Mouse (Mus musculus): ENCODE data around the gene Shroom3.
A peak's percentile ranks its signal among the peaks of the same experiment; 100 is the strongest.
"Not testable (repeated sequence)": the region's sequence is repeated elsewhere in the genome, so short reads cannot be mapped to it uniquely, and the experiment has no call there.

Shroom3 gene

DNA sequence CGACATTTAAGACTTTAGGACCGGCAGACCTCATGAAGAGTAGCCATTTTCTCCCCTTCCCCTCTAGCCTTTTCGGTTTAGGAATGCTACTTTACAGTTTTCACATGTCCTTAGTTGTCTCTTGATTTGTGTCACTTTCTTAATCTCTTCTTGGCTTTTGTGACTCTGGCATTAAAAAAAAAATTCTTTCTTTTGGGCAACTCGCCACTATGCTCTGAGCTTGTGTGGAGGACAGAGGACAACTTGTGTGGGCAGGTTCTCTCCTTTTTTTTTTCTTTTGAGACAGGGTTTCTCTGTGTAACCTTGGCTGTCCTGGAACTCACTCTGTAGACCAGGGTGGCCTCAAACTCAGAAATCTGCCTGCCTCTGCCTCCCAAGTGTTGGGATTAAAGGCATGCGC is 239.7 kb downstream of the Shroom3 start:
- DNase-seq (ENCODE audit: extremely low spot score, low read depth, low spot score): not testable (repeated sequence)

DNA sequence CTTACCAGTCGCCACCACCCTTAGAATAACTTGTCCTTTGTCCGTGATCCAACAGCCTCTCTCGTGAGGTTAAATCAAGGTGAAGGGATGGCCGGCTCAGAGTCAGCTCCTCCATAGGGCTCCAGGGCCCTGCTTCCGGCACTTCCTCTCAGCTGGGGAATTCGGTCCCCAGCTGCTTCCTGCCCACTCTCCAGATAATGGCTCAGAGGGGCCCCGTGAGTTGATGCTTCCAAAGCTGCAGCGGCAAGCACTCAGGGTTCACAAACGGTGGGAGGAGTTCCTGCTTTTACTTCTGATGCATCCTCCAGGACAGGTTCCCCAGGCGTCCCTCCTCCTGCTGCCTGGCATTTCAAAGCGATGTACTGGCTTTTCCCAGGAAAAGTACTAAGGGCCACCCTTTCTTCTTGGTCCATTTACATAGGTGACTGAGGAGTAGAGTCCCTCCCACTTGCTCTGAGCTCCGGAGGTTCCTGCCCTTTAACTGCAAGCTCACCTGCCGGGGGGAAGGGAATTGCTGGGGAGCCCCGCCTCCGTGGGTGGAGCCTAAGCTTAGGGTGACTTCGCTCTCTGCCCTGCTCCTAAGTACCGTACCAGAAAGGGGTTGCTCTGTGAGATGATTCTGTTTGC is 241.7 kb downstream of the Shroom3 start:
- no peak for DNase-seq (ENCODE audit: extremely low spot score, low read depth, low spot score)

DNA sequence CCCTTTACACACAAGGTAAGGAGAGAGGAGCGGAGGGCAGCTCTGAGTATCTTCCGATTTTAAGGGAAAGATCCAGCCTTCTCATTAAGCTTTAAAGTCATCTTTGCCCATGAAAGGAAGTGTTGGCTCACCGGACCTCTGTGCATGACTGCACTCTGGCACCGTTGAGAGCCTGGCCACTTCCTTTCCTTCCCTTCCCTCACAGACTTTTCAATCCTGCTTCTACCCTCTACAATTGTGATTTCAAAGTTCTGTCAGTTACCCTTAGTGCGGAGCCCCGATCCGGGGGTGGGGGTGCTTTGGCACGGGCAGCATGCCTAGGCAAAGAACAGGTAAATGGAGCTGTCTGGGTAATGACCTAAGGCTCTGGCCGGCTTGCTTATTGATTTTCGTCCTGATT is 244.4 kb downstream of the Shroom3 start:
- DNase-seq (ENCODE audit: extremely low spot score, low read depth, low spot score): no peak

DNA sequence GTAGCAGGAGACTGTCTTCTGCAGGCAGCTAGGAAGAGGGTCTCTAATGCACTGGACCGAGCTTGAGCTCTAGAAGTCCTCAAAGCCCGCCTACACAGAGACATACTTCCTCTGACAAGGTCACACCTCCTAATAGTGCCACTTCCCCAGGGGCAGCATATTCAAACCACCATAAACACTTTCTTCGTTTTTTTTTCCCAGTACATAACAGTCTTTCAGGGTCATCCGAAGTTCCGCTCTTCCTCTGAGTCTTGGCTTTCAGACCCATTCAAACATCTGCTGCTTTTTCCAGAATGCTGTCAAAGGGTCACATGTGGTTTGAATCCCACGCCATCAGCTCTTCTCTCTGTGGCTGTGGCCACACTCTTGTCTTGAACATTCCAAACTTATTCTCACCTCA is 247.3 kb downstream of the Shroom3 start:
- no peak for DNase-seq (ENCODE audit: extremely low spot score, low read depth, low spot score)

DNA sequence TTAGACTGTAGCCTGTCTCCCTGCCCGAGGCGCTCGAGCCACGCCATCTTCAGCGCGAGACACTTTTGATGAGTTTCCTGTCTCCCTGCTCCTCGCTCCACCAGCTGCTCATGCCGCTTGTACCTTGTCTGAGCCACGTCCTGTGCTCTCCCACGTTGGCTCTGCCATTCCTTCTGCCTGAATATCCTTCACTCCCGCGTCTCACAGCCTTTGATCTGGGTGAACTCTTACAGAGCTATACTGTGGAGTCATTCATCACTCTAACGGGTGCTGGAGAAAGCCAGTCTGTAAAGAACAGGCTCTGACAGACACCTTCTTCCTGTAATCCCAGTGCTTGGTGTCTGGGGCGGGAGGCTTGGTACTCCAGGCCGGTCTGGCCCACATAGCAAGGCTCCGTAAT is 248.1 kb downstream of the Shroom3 start:
- DNase-seq (ENCODE audit: extremely low spot score, low read depth, low spot score): no peak

DNA sequence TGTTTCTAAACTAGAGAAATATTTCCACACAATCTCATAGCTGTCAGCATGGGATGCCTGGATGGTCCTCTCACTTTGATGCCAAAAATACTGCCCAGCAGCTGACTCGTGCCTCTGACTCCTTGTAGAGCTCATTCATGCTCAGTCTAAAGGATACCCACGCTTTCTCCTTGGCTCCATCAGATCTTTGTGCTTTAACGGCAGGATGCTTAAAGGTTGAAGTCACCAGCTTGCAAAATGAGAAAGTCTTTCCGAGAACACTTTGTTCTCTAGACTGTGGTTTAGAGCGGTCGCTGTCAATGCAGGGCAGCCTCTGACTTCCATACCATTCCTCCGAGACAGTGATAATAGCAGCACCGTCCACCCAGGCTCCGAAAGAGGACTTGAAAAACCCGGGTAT is 249.8 kb downstream of the Shroom3 start:
- DNase-seq (ENCODE audit: extremely low spot score, low read depth, low spot score): no peak

DNA sequence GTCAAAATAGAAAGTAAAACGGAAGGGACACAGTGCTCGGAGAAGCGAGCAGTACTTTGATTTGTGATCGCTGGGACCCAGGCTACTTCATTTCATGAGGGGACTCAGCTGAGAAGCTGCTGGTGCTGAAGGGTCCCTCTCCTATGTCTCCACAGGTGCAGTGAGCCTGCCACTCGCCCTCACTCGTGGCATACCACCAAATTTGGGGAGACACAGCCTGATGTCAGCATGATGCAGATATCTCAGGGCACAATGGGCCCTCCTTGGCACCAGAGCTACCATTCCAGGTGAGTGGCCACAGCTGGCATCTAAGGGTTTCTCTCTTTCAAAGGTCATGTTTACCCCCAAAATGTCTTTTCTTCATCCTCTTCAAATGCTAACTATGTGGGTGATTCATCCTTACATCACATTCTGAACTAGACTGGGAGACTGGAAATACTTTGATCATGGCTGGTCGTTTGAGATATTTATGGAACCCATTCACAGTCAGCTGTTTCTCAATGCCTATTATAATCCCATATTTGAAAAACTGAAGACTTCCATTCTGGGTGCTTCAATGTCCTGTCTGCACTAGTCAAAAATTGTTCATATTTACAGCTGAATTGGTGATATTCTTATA is 250.5 kb downstream of the Shroom3 start:
- DNase-seq (ENCODE audit: extremely low spot score, low read depth, low spot score): no peak

DNA sequence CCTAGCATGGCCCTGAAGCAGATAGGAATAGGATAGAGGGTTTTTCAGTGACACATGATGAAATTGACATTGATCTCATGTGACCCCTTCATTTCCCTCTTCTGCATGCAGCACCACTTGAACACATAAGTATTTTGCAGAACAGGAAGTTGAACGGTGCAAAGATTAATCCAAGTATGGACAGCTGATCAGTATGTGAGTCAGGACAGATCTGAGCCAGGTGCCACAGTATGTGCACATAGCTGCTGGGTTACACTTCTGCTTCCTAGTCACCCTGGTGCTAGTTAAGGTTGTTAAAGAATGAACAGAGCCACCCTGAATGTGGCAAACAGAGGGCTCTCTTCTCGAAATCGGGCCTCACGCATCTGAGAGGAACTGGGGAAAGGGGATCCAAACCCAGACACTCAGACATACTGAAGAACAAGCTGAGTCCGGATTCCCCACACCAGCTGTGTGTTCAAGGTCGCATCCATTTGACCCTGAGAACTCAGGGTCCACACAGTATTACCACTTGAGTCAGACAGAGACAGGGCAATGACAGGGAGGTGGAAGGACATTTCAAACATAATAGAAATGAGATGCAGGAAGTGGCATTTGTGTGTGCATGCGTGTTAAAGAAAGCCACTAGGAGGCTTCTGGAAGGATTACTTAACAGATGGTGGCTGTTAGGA is 251.2 kb downstream of the Shroom3 start:
- DNase-seq (ENCODE audit: extremely low spot score, low read depth, low spot score): no peak

DNA sequence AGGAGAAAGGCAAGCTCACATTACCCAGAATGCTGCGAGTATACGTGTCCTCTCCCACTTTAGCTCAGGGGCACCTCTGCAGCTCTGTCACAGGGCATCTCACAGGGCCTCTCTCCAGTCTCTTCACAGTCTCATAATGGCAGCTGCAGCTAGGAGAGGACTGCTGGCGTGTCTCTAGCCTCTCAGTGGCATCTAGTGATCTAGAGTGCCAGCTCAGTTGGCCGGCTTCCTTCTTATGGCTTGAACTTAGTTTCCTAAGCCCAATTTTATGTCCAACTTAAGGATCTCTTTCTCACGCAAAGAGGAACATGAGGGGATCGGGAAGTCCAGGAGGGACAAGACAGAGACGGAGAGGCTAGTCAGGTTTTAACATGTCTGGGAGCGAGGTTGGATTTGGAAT is 252.6 kb downstream of the Shroom3 start:
- DNase-seq (ENCODE audit: extremely low spot score, low read depth, low spot score): no peak

DNA sequence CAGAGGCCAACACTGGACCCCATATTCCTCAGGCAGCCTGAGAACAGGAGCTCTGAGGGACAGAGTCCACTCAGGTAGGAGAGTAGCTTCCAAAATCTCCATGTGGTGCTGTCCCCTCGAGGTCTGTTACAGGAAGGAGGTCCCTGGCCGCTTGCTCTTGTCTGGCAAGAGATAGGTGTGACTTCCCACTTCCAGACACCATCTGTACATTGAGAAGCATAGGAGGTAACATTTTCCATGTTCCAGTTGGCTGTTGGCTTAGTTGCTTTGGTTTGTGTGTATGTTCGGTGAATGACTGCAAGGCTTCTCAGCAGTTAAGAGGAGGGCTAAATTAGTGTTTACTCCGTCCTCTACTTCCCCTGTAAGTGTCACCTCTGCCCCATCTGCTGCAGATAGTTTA is 254.5 kb downstream of the Shroom3 start:
- no peak for DNase-seq (ENCODE audit: extremely low spot score, low read depth, low spot score)

DNA sequence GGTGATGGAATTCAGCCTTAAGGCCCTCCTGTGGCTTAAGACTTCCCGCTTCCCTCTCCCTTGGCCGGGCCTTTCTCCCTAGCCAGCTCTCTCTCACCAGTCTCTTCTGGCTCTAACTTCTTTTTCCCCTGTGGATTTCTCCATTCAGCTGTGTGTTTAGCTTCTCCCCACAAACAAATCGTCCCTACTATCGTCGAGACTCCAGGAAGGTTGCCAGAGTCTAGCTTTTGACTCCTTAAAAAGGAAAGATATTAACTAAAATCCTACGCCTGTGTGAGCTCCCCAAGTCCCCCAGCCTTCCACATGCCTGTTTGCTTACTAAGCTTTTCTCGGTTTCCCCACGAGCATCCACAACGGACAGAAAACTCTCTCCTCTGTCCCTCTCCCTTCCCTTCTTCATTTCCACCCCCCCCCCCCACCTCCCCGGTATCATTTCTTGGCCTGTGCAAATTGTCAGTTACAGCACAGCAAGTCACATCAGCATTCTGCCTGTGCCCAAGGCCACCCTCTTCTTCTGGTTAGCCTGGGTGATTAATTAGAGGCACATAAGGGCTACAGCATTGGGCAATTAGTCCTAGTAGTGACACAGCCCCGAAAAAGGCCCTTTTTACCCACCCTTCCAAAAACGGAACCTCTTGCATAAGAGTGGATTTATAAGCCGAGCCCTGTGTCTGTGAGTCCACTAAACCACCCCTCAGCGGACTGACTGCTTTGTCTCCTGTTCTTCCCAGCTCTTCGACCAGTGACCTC is 256.2 kb downstream of the Shroom3 start:
- no peak for DNase-seq (ENCODE audit: extremely low spot score, low read depth, low spot score)

DNA sequence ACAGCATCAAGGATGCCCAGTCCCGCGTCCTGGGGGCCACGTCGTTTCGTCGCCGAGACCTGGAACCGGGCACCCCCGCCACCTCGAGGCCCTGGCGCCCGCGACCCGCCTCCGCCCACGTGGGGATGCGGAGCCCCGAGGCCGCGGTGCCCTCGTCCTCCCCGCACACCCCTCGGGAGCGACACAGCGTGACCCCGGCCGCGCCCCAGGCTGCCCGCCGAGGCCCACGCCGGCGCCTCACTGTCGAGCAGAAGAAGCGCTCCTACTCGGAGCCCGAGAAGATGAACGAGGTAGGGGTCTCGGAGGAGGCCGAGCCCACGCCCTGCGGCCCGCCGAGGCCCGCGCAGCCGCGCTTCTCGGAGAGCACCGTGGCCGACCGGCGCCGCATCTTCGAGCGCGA is 258.9 kb downstream of the Shroom3 start:
- DNase-seq (ENCODE audit: extremely low spot score, low read depth, low spot score): no peak

DNA sequence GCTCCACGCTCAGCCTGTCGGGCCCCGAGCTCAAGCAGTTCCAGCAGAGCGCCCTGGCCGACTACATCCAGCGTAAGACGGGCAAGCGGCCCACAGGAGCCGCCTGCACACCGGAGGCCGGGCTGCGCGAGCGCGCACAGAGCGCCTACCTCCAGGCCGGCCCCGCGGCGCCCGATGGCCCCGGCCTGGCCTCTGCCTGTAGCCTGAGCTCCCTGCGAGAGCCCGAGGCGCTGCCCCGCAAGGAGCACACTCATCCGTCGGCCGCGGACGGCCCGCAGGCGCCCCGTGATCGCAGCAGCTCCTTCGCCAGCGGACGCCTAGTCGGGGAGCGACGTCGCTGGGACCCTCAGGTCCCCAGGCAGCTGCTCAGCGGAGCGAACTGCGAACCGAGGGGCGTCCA is 259.3 kb downstream of the Shroom3 start:
- DNase-seq (ENCODE audit: extremely low spot score, low read depth, low spot score): no peak

DNA sequence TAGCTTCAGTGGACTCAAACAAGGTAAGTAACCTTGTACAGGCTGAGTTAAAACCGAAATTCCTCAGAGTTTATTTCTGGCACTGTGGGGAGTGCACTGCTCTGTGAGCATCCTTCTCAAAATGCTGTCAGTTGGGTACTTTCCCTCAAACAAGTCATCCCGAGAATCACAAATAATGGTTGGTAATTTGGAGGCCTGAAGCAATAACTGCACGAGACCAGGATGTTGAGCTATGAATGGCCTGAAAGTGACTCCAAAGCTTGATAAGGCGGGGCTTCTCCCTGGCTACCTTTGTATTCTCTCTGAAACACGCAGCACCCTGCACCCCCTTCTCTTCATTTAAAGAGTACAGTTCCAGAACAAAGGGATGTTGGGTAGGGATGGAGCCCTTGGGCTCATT is 261.6 kb downstream of the Shroom3 start:
- no peak for DNase-seq (ENCODE audit: extremely low spot score, low read depth, low spot score)

DNA sequence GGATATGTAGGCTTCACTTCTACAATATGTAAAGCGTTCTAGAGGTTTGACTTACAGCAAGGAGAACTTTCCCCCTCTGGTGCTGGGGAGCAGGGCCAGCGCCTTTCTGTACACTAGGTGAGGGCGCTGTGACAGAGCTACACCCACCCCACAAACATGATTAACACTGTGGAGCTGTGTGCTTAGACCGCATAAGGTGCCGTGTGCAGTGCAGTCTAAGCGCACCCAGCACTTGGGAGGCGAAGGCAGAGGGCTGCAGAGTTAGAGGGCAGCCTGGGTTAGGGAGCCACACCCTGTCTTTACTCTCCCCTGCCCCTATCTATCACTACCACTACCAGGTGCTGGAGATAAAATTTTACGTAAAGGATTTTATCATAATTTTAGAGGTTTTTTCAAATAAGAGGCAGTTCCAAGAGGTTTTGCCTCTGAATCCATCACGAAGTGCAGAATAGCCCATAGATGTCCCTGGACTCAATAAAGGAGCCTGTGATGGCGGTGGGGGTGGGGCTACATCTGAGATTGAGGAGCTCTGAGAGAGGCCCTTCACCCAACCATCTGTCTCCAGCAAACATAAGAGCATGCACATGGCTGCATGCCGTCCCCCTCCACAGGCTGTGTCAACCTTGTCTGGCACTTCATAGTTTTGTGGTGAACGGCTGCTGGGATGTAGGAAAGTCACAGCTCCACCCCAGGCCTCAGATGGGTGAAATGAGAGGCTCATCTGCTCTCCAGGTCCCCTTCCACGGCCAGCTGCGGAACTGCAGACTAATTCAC is 265.9 kb downstream of the Shroom3 start:
- no peak for DNase-seq (ENCODE audit: extremely low spot score, low read depth, low spot score)

DNA sequence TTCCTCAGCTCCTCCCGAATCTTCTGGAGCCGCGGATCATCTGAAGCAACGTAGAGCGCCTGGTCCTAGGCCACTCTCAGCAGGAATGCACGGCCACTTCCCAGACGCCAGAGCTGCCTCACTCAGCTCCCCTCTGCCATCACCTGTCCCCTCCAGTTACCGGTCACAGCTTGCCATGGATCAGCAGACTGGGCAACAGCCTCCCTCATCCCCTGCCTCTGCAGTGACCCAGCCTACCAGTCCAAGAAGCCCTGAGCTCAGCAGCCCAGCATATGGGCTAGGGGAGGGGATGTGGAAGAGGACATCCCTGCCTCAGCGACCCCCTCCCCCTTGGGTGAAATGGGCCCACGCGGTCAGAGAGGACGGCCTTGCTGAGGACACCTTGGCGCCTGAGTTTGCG is 267.3 kb downstream of the Shroom3 start:
- DNase-seq (ENCODE audit: extremely low spot score, low read depth, low spot score): no peak

DNA sequence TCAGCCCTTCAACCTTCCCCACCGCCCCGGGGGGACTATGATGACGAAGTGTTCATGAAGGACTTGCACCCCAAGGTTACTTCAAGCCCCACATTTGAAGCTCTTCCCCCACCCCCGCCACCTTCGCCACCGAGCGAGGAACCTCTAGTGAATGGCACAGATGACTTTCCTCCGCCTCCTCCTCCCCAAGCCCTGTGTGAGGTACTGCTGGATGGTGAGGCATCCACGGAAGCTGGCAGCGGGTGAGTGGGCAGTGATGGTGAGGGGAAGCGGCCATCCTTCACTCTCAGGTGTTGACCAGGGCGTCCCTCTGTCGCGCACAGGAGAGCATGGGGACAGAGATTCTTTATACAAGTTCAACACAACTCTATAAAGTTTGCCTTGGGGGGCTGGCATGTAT is 267.8 kb downstream of the Shroom3 start:
- DNase-seq (ENCODE audit: extremely low spot score, low read depth, low spot score): no peak

DNA sequence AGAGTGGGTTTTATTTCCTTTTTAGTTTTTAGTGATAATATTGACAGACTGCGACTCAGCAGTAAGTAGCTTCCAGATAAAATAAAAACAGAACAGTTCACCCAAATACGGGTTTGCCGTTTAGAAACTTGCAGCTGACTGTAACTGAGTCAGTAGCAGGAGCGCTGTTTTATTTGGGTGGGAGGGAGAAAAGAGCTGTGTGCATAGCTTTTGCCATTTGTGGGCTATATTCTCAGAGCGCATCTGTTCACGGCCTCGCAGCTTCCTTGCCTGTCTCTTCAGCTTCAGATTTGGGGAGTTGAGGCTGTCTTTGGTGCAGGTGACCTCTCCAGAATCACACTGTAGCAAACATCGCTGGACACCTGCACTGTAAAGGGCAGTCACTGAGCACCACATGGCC is 270.6 kb downstream of the Shroom3 start:
- DNase-seq (ENCODE audit: extremely low spot score, low read depth, low spot score): no peak

DNA sequence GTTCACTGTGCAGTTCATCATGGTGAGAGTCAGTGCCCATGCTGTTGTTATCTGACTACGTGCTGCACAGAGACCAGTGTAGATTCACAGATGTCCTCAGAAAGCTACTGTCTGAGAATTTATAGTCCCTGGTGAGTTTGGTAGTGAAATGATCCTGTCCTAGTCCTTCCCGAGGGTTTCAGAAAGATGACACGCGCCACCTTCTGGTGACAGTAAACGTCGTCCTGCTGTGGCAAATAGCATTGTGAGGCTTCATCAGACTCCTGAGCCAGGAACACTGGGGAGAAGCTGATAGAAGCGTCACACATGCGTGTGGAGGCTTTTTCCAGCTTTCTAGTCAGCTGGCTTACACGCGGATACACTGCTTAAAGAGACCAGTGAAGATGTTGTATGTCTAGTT is 271.1 kb downstream of the Shroom3 start:
- DNase-seq (ENCODE audit: extremely low spot score, low read depth, low spot score): peak; percentile 52

DNA sequence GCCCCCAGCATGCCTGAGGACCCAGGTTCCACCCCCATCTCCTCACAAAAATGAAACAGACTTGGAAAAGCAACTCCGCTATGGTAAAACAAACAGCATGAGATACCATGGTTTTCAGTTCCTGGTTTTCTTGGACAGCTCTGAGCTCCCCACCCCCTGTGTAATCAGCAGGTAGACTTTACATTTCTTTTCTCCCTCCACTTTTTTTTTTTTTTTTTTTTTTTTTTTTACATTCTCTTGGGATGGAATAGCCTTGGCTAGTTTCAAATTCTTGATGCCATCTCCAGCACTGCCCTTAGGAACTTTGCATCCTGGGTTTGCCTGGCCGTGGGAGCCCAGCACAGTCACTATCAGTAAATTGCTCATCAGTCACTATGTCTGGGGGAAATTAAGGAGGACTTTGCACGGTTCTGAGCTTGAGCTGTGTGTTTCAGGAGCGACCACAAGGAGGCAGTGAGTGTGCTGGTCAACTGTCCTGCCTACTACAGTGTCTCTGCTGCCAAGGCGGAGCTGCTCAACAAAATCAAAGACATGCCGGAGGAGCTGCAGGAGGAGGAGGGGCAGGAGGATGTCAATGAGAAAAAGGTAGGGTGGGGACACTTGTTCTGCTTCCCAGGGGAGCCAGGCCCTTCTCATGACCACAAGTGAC is 271.7 kb downstream of the Shroom3 start:
- no peak for DNase-seq (ENCODE audit: extremely low spot score, low read depth, low spot score)

DNA sequence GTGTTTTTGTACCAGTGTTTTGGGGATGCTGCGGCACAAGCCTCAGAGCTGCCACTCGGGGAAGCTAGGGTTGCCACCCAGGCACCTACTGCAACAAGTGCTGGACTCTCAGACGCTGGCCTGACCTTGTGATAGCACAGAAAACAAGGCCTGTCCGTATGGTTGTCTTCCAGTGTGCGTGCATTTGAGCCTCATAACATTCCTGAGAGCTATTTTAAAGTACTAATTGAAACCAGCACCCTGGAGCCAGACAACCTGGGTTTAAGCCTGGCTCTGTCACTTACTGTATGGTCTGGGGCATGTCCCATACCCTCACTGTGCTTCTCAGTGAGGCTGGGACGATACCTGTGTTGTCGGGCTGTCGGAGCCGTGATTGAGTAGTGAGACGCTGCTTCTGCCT is 276.1 kb downstream of the Shroom3 start:
- no peak for DNase-seq (ENCODE audit: extremely low spot score, low read depth, low spot score)

Data from hindlimb bud, embryonic 11.5 days (tissue).